29 mouse cellular contexts compared by ENCODE assay signal in genomic region chr7:123172101-123172500, GRCm38 (mm10). TPM values are rescaled to one million over a fixed set of nuclear protein-coding genes. Genes with fewer than 3 reads are reported as not detected.
"Had no signal": no experiment of that assay in that cellular context is flagged by ENCODE, and none has a peak within 500 bp of the region (broad histone marks: within the 10 kb centered on the region; RNA-seq: fewer than 3 reads in every experiment).

No protein-coding gene starts in this region.

- H3K9me3 ChIP-seq: heart, embryonic 13.5 days; heart, embryonic 15.5 days; hindbrain, embryonic 13.5 days; hindbrain, embryonic 15.5 days; kidney, embryonic 15.5 days; limb, embryonic 13.5 days; limb, embryonic 15.5 days; liver, embryonic 12.5 days had no signal

- ATAC-seq: hindbrain, postnatal 0 days; intestine, embryonic 16.5 days; liver, embryonic 12.5 days had no signal

- H3K4me2 ChIP-seq: heart, embryonic 11.5 days; heart, embryonic 13.5 days; heart, embryonic 15.5 days; hindbrain, embryonic 13.5 days; hindbrain, embryonic 15.5 days; kidney, embryonic 15.5 days; limb, embryonic 13.5 days; limb, embryonic 15.5 days; liver, embryonic 12.5 days had no signal

- H3K27ac ChIP-seq: heart, embryonic 13.5 days; heart, embryonic 15.5 days; hindbrain, embryonic 13.5 days; hindbrain, embryonic 15.5 days; hindbrain, postnatal 0 days; kidney, embryonic 15.5 days; kidney, postnatal 0 days; limb, embryonic 13.5 days; limb, embryonic 15.5 days; liver, embryonic 12.5 days had no signal

- DNase-seq: gastrocnemius, postnatal 14 days; gastrocnemius, postnatal 36 days; heart, adult 18-20 months; heart, postnatal 10 days; kidney, adult 11 months; kidney, adult 2 months; kidney, adult 9 months; kidney, postnatal 14 days; kidney, postnatal 36 days; layer of hippocampus, adult 9-11 months; layer of hippocampus, postnatal 36 days; left cerebral cortex, postnatal 4 days had no signal

- H3K9ac ChIP-seq: heart, embryonic 13.5 days; heart, embryonic 15.5 days; hindbrain, embryonic 13.5 days; hindbrain, embryonic 15.5 days; kidney, embryonic 15.5 days; limb, embryonic 13.5 days; limb, embryonic 15.5 days; liver, embryonic 12.5 days had no signal

- H3K27me3 ChIP-seq: heart, embryonic 13.5 days; heart, embryonic 15.5 days; hindbrain, embryonic 13.5 days; hindbrain, embryonic 15.5 days; kidney, embryonic 15.5 days; limb, embryonic 13.5 days; limb, embryonic 15.5 days; liver, embryonic 12.5 days had no signal

- H3K4me1 ChIP-seq: heart, embryonic 13.5 days; heart, embryonic 15.5 days; hindbrain, embryonic 13.5 days; hindbrain, embryonic 15.5 days; kidney, embryonic 15.5 days; limb, embryonic 13.5 days; limb, embryonic 15.5 days; liver, embryonic 12.5 days had no signal

- H3K4me3 ChIP-seq: heart, embryonic 13.5 days; heart, embryonic 15.5 days; hindbrain, embryonic 13.5 days; hindbrain, embryonic 15.5 days; kidney, embryonic 15.5 days; limb, embryonic 13.5 days; limb, embryonic 15.5 days; liver, embryonic 12.5 days had no signal

RNA-seq across cellular contexts. Expression of gene Slc5a11, which starts 42.5 kb away (rescaled TPM):
- total RNA-seq: gastrocnemius, adult 18-20 months; gastrocnemius, adult 8-10 months; gastrocnemius, postnatal 14 days; gastrocnemius, postnatal 36 days; heart, adult 18-20 months; heart, adult 8-10 months; heart, postnatal 10 days; heart, postnatal 25 days; left cerebral cortex, postnatal 4 days had no signal
- polyA plus RNA-seq: heart, embryonic 11.5 days; heart, embryonic 15.5 days; limb, embryonic 11.5 days; limb, embryonic 15.5 days had no signal
